Mouse (Mus musculus): Measurements from ENCODE around the gene Pttg1ip.

DNA sequence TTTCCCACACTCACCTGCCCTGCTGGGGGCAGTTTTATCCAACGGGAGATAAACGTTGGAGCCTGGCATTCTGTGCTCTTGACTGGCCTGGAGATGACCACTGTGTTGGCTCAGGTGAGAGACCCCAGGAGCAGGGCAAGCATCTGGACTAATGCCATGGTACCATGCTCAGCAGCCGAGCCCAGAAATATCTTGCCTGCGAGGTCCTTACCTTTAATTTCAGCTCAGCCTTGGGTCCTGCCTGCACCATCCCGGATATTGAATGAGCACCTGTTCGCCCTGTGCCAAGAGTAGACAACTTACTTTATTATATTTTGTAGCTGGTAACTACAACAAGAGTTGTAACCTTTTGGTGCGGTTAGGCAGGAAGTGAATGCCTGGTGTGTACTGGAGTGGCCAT is 25.3 kb downstream of the Pttg1ip start:
- no peak; the same call in 1 of the 2 replicates for TF ChIP-seq CTCF (IDR thresholded peaks at IDR 0.05; ENCODE audit: low read depth)
- no peak for TF ChIP-seq EP300 (IDR thresholded peaks at IDR 0.05; ENCODE audit: low read depth)

All from liver, postnatal 0 days (tissue).